Comparison of ENCODE assay signal across 8 mouse cellular contexts in genomic region chr6:47454575-47455571, GRCm38 (mm10). TPM values are rescaled to one million over a fixed set of nuclear protein-coding genes. Genes with fewer than 3 reads are reported as not detected.
A peak's percentile ranks its signal among the peaks of the same experiment; 100 is the strongest.
DNase-seq lines count a peak whose midpoint lies in the region; ATAC-seq lines count a peak whose summit lies in the region.

No protein-coding gene starts in this region.

- DNase-seq in T-cell, adult 2 months (ENCODE audit: low spot score) = peak; percentile 37
- peak; percentile 76 to 81 for DNase-seq in cerebellum, postnatal 25 days
- DNase-seq in gastrocnemius, adult 18-20 months (ENCODE audit: low spot score) = peak; percentile 57
- peak; percentile 11 to 36 for DNase-seq in left cerebral cortex, adult 9 months (ENCODE audit: low spot score in 2 of 2)
- peak; percentile 46 to 53 for DNase-seq in right cerebral cortex, adult 2 months (ENCODE audit: low spot score in 2 of 2)
- peak; percentile 66 for DNase-seq in urinary bladder, postnatal 25 days (ENCODE audit: low spot score)

- H3K9me3 ChIP-seq in hindbrain, embryonic 16.5 days (ENCODE audit: control insufficient read depth, low read length) = no peaks in the 10 kb centered on the region
- H3K9me3 ChIP-seq in megakaryocyte, embryonic 14.5 days = no peaks in the 10 kb centered on the region

- peak; percentile 84 for ATAC-seq in hindbrain, embryonic 16.5 days

- H3K27ac ChIP-seq in hindbrain, embryonic 16.5 days (ENCODE audit: low read depth, low read length) = peak overlapping the region; percentile 98

- H3K4me2 ChIP-seq in hindbrain, embryonic 16.5 days (ENCODE audit: low read length) = peak overlapping the region; percentile 92

- peak overlapping the region; percentile 100 for H3K9ac ChIP-seq in hindbrain, embryonic 16.5 days (ENCODE audit: low read depth, low read length)

- H3K4me1 ChIP-seq in hindbrain, embryonic 16.5 days (ENCODE audit: control insufficient read depth, insufficient read depth, low read depth, low read length) = peaks cover 15% of the 10 kb centered on the region
- peaks cover 52% of the 10 kb centered on the region for H3K4me1 ChIP-seq in megakaryocyte, embryonic 14.5 days

- WGBS in hindbrain, embryonic 16.5 days = under 1% methylated on average over 74 of the region's 79 CpGs

- peak overlapping the region; percentile 99 for H3K4me3 ChIP-seq in hindbrain, embryonic 16.5 days (ENCODE audit: low read length)
- H3K4me3 ChIP-seq in megakaryocyte, embryonic 14.5 days (replicated peaks) = peak overlapping the region; percentile 93

- no peaks in the 10 kb centered on the region for H3K36me3 ChIP-seq in hindbrain, embryonic 16.5 days (ENCODE audit: control insufficient read depth, insufficient read depth, low read length)
- peaks cover 13% of the 10 kb centered on the region for H3K36me3 ChIP-seq in megakaryocyte, embryonic 14.5 days (replicated peaks; ENCODE audit: low read length)

- H3K27me3 ChIP-seq in hindbrain, embryonic 16.5 days (replicated peaks; ENCODE audit: control insufficient read depth, insufficient read depth, low read length) = no peaks in the 10 kb centered on the region
- no peaks in the 10 kb centered on the region for H3K27me3 ChIP-seq in megakaryocyte, embryonic 14.5 days (replicated peaks)

RNA-seq across cellular contexts. Expression of gene Cul1, which starts 1.7 kb away (rescaled TPM):
- total RNA-seq in gastrocnemius, adult 18-20 months (2021) = 10 to 100 TPM; 66.2 to 70.8 TPM
- 118 and 121 TPM in 2 replicates for polyA plus RNA-seq in hindbrain, embryonic 16.5 days (2015; fragmentation: Nextera tagmentation; extraction: Ambion mirVana)
- 1.4 and 6.4 TPM in 2 replicates for polyA plus RNA-seq in megakaryocyte, embryonic 14.5 days (2012; ENCODE audit: insufficient read depth, low replicate concordance)

Comparison
In these comparisons a context has a peak if more than half of its experiments do, and no peak if none do; other contexts are left out.
1. Peak in every context shown above with its lines: DNase-seq, ATAC-seq, H3K4me3 ChIP-seq and H3K27ac ChIP-seq.
2. DNase-seq: peak in every context shown above with its lines; median percentile 78 in cerebellum, postnatal 25 days; 66 in urinary bladder, postnatal 25 days; 57 in gastrocnemius, adult 18-20 months; 50 in right cerebral cortex, adult 2 months; 37 in T-cell, adult 2 months; 24 in left cerebral cortex, adult 9 months.
3. RNA of gene Cul1, which starts 1.7 kb away (polyA plus RNA-seq): 118 to 121 TPM in hindbrain, embryonic 16.5 days; 1.4 to 6.4 TPM in megakaryocyte, embryonic 14.5 days; every median in the first group is over 10 times any median in the second.